In genomic region chr6:96183392-96183791, GRCm38 (mm10) we compare ENCODE assay signal across 22 mouse cellular contexts. TPM values are rescaled to one million over a fixed set of nuclear protein-coding genes. Genes with fewer than 3 reads are reported as not detected.
DNase-seq lines count a peak whose midpoint lies in the region; ATAC-seq lines count a peak whose summit lies in the region.
"Had no signal": no experiment of that assay in that cellular context is flagged by ENCODE, and none has a peak within 500 bp of the region (broad histone marks: within the 10 kb centered on the region; RNA-seq: fewer than 3 reads in every experiment).

No protein-coding gene starts in this region.

- no peaks in the 10 kb centered on the region for H3K4me1 ChIP-seq in kidney, embryonic 16.5 days (ENCODE audit: insufficient read depth, low read length)
- peaks cover 4% of the 10 kb centered on the region; the same call in 1 of the 2 replicates for H3K4me1 ChIP-seq in forebrain, embryonic 12.5 days
- H3K4me1 ChIP-seq: limb, embryonic 15.5 days; midbrain, embryonic 10.5 days had no signal

- H3K4me2 ChIP-seq in kidney, embryonic 16.5 days (replicated peaks; ENCODE audit: low read depth, low read length), result no peak overlapping the region
- H3K4me2 ChIP-seq in forebrain, embryonic 12.5 days, result no peak overlapping the region
- H3K4me2 ChIP-seq: limb, embryonic 15.5 days had no signal

- no peaks in the 10 kb centered on the region for H3K9me3 ChIP-seq in kidney, embryonic 16.5 days (ENCODE audit: low read length)
- H3K9me3 ChIP-seq in forebrain, embryonic 12.5 days, result no peaks in the 10 kb centered on the region
- H3K9me3 ChIP-seq: limb, embryonic 15.5 days; midbrain, embryonic 10.5 days had no signal

- no peak for ATAC-seq in kidney, embryonic 16.5 days (ENCODE audit: low FRiP score, low TSS enrichment)
- ATAC-seq in forebrain, embryonic 12.5 days (ENCODE audit: low FRiP score), result peak; percentile 23; the same call in 1 of the 2 replicates
- ATAC-seq: intestine, postnatal 0 days had no signal

- no peak overlapping the region for H3K4me3 ChIP-seq in kidney, embryonic 16.5 days (ENCODE audit: low read length)
- H3K4me3 ChIP-seq in forebrain, embryonic 12.5 days (replicated peaks), result no peak overlapping the region
- H3K4me3 ChIP-seq: limb, embryonic 15.5 days; midbrain, embryonic 10.5 days had no signal

- DNase-seq in cerebellum, postnatal 10 days, result peak; percentile 5 to 10
- DNase-seq in cerebellum, postnatal 4 days (ENCODE audit: low spot score in 2 of 2), result no peak
- peak; percentile 23 to 37 for DNase-seq in kidney, postnatal 36 days
- peak; percentile 96 for DNase-seq in retina, postnatal 1 day
- no peak for DNase-seq in gastrocnemius, adult 8-10 months (ENCODE audit: low spot score in 2 of 2)
- DNase-seq: adrenal gland, postnatal 25 days; cerebellum, adult 9-11 months; gastrocnemius, postnatal 25 days; layer of hippocampus, adult 9-11 months; lung, postnatal 36 days; thymus, postnatal 4 days had no signal

- no peak overlapping the region for H3K27ac ChIP-seq in kidney, embryonic 16.5 days (ENCODE audit: low read length)
- H3K27ac ChIP-seq in forebrain, embryonic 12.5 days, result no peak overlapping the region
- H3K27ac ChIP-seq: limb, embryonic 15.5 days; midbrain, embryonic 10.5 days had no signal

- no peaks in the 10 kb centered on the region for H3K27me3 ChIP-seq in kidney, embryonic 16.5 days (ENCODE audit: insufficient read depth, low read length)
- H3K27me3 ChIP-seq in forebrain, embryonic 12.5 days, result peaks cover 30% of the 10 kb centered on the region
- H3K27me3 ChIP-seq: limb, embryonic 15.5 days had no signal

- H3K36me3 ChIP-seq in kidney, embryonic 16.5 days (ENCODE audit: insufficient read depth, low read length), result no peaks in the 10 kb centered on the region
- no peaks in the 10 kb centered on the region for H3K36me3 ChIP-seq in forebrain, embryonic 12.5 days (replicated peaks)
- H3K36me3 ChIP-seq: limb, embryonic 15.5 days; midbrain, embryonic 10.5 days had no signal

- H3K9ac ChIP-seq in kidney, embryonic 16.5 days (replicated peaks; ENCODE audit: low read length), result no peak overlapping the region
- H3K9ac ChIP-seq in forebrain, embryonic 12.5 days, result no peak overlapping the region
- H3K9ac ChIP-seq: limb, embryonic 15.5 days had no signal

- WGBS in kidney, embryonic 16.5 days, result 60% methylated on average over 4 of the region's 4 CpGs
- WGBS in forebrain, embryonic 12.5 days, result 26% methylated on average over 4 of the region's 4 CpGs

RNA-seq across cellular contexts. Expression of gene 1700123L14Rik, which starts 17.3 kb away (rescaled TPM):
- not detected in 2 replicates for polyA plus RNA-seq in kidney, embryonic 16.5 days (2015; fragmentation: Nextera tagmentation; extraction: Ambion mirVana)
- not detected in 2 replicates for polyA plus RNA-seq in forebrain, embryonic 12.5 days (2016; fragmentation: Nextera tagmentation; extraction: Ambion mirVana)
- total RNA-seq in gastrocnemius, adult 8-10 months (2022), result not detected
- total RNA-seq: adrenal gland, postnatal 25 days; gastrocnemius, postnatal 25 days; heart, adult 8-10 months; left cerebral cortex, postnatal 10 days had no signal
- polyA plus RNA-seq: heart, embryonic 16.5 days; hindbrain, embryonic 11.5 days; intestine, postnatal 0 days; limb, embryonic 15.5 days; liver, embryonic 16.5 days; midbrain, embryonic 10.5 days; small intestine, adult 2 months had no signal

Comparison
In these comparisons a context has a peak if more than half of its experiments do, and no peak if none do; other contexts are left out.
1. DNase-seq: peak in cerebellum, postnatal 10 days (2 of 2), kidney, postnatal 36 days (2 of 2) and retina, postnatal 1 day (single experiment); none in cerebellum, postnatal 4 days (0 of 2) and gastrocnemius, adult 8-10 months (0 of 2).